Mouse (Mus musculus) embryonic fibroblast, embryonic 13.5 days (primary cell): ENCODE data around the gene Pnpo.

Source experiments
- CTCF ChIP-seq: IDR thresholded peaks from 2 replicates; pipeline ENCODE4 v1.5.1; 2011; ENCODE audit warnings: mild to moderate bottlenecking, control low read depth, low read length, moderate library complexity, borderline replicate concordance; ENCODE audit not compliant: insufficient read depth
- POLR2A ChIP-seq: IDR thresholded peaks from 2 replicates; pipeline ENCODE4 v1.6.1; 2011; ENCODE audit warnings: low read depth, mild to moderate bottlenecking, control low read depth, low read length, moderate library complexity

DNA sequence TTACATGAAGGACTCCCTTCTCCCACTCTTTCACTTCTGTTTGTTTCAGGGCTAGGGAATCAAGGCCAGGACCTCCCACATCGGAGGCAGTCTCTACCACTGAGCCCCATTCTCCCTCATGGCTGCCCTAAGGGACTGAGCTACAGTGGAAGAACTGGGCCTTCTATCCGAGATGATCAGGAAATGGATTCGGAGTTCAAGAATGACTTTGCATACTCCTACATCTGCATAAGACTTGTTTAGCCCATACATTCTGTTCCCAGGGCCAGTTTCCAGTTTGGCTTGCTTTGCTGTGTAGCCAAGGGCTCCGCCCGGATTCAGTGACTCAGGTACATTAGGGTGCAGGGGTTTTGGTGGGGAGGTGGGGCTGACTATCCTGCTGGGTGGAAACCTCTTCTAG lies 36.2 kb upstream of the Pnpo start:
- no peak for TF ChIP-seq CTCF
- no peak for TF ChIP-seq POLR2A
